Mouse (Mus musculus) liver, postnatal 0 days (tissue): Measurements from ENCODE around the gene Arl8a.

Experiments
- CTCF ChIP-seq: sonication (generic); IDR thresholded peaks from 2 replicates; pipeline ENCODE4 v1.5.1; 2016; ENCODE audit warnings: antibody characterized with exemption, low read depth
- EP300 ChIP-seq: IDR thresholded peaks from 2 replicates; pipeline ENCODE4 v1.6.1; 2016; ENCODE audit warnings: antibody characterized with exemption, low read depth, mild to moderate bottlenecking

- no peak for TF ChIP-seq CTCF
- TF ChIP-seq EP300, result no peak
These were observed 32.2 kb downstream of the Arl8a start for GRCm38 (mm10) chr1:135178863-135179262.
